Mouse (Mus musculus) adrenal gland, postnatal 25 days (tissue): ENCODE data around the gene Ntng2. TPM values are rescaled to one million over a fixed set of nuclear protein-coding genes. Genes with fewer than 3 reads are reported as not detected.

Source experiments
- DNase-seq: peaks from one replicate; pipeline ENCODE4 v3.0.0; 2021; ENCODE audit warnings: mixed read lengths
- total RNA-seq: library from RNA; stranded (reverse); gene quantifications from 2 replicates; pipeline ENCODE4 v1.2.3, GENCODE M21; 2021

Gene Ntng2
- total RNA-seq, 1 experiment from 2014 or later: 54.3 TPM

DNA sequence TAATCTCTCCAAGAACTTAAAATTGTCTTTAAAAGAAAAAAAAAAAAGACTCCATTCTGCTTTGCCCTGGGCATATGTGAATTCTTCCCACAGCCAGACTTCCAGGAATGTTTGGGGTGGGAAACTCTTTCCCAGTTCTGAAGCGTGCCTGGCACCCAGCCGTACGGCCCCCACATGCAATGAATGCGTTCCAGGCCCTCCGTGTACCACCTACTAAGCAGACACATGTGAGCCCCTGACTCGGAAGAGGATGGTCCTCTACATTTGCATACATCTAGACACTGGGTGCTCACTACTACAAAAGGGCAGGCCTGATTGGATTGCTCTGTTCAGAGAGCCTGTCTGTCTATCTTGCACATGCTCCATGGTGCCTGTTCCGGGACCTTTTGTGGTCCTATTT is 17.0 kb downstream of the Ntng2 start:
- DNase-seq: no peak

- no peak for DNase-seq
These were observed 17.8 kb downstream of the Ntng2 start for GRCm38 (mm10) chr2:29235026-29235425.

- no peak for DNase-seq
These were observed 18.8 kb downstream of the Ntng2 start for GRCm38 (mm10) chr2:29234002-29234401.

DNA sequence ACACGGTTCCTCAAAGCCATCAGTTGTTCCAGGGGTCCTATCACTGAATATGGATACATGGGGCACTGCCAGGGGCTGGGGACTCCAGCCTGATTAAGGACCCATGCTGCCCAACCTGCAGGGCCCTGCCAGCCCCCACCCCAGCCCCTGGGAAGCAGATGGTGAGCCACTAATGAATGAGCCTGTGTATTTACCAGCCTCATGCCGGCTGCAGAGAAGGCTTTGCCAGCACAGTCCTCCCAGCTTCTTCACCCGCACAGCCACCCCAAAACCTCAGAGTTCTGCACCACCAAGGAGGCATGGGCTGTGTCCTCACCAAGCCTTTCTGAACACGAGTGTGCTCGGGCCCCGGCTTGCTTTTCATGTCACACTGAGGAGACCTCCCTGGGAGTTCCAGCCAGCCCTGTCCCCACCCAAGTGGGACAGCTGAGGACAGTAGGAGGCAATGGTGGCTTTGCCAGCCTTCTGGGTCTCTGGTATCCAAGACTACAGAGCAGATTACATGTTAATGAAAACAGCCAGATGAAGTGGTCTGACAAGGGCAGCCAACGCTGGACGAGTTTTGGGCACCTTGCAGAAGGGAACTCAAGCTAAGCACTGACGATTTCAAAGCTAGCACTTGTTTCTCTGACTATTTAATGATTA is 22.5 kb downstream of the Ntng2 start:
- no peak for DNase-seq

DNA sequence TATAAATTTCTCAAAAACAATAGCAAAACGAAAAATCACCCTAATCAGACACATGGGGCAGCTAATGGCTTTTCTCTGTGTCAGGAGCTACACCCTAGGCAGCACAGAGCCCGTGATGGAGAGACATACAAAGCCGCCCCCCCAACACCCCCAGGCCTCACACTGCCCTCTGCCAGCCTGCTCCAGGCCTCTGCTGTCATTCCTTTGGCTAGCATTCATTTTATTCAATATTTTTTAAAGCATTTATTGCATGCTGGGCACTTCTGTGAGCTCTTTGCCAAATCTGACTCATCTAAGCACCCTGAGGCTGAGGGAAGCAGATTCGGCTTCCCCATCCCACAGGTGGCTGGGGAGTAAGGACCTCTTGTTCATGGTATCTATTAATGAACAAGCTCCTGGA is 26.1 kb downstream of the Ntng2 start:
- no peak for DNase-seq

GRCm38 (mm10) chr2:29223591-29224262 is 29.1 kb downstream of the Ntng2 start:
- no peak for DNase-seq

GRCm38 (mm10) chr2:29222302-29222701 is 30.5 kb downstream of the Ntng2 start:
- no peak for DNase-seq

DNA sequence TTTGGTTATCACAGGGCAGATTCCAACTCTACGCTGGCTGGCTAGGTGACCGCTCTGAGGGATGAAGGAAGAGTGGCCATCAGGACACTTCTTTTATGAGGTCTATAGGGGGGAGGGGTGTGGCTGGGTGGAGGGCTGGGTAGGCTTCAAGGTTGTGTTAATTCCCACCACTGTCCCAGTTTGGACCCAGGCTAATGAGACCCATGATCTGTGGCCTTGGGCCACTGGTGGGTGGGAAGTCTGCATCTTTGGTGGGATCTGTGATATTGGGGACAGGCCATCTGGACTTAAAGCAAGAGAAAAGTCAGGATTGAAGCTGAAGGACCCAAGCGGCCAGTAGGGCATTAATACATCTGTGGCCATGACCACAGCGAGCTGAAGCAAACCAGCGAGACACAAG is 34.0 kb downstream of the Ntng2 start:
- DNase-seq: no peak

DNA sequence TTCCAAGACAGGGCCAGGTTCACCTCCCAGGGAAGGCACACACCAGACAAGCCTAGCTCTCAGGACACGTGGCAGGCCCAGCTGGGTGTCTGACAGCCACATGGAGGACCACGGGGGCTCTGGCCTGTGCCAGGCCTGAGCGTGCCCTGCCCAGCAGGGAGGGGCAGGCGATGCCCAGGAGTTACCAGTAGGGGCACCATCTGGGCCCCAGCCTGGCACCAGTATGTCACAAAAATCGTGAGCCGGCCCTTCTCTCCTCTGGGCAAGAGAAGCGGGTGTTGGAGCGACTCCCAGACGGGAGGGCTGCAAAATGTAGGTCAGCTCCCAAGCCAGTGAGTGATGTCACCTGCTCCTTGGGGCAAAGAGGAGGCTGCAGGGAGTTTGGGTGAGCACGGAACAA is 34.9 kb downstream of the Ntng2 start:
- peak; percentile 81 for DNase-seq

- no peak for DNase-seq
These were observed 35.8 kb downstream of the Ntng2 start for GRCm38 (mm10) chr2:29217042-29217441.

GRCm38 (mm10) chr2:29216286-29217012 is 36.4 kb downstream of the Ntng2 start:
- DNase-seq: peak; percentile 53

GRCm38 (mm10) chr2:29206156-29206555 is 46.6 kb downstream of the Ntng2 start:
- no peak for DNase-seq

- no peak for DNase-seq
These were observed 51.4 kb downstream of the Ntng2 start for GRCm38 (mm10) chr2:29201223-29201955.

GRCm38 (mm10) chr2:29199909-29200308 is 52.9 kb downstream of the Ntng2 start:
- DNase-seq: peak; percentile 53

- DNase-seq: peak; percentile 52
These were observed 54.4 kb downstream of the Ntng2 start for GRCm38 (mm10) chr2:29198446-29198845.

DNA sequence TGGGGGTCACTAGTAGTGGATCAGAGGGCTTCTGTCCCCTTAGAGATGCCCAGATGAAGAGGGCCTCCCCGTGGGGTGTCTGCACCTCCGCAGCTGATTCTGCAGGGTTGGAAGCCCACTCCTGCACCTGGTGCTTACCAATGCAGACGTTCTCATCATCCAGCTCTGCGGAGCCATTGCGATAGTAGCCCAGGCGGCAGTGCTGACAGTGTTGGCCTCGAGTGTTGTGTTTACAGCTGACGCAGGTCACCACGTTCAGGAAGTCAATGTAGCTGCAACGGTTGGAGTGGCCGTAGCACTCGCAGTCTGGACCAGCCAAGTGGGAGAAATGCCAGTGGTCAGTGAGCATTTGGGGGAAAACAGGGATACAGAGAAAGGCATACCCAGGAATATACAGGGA is 56.0 kb downstream of the Ntng2 start:
- DNase-seq: no peak

DNA sequence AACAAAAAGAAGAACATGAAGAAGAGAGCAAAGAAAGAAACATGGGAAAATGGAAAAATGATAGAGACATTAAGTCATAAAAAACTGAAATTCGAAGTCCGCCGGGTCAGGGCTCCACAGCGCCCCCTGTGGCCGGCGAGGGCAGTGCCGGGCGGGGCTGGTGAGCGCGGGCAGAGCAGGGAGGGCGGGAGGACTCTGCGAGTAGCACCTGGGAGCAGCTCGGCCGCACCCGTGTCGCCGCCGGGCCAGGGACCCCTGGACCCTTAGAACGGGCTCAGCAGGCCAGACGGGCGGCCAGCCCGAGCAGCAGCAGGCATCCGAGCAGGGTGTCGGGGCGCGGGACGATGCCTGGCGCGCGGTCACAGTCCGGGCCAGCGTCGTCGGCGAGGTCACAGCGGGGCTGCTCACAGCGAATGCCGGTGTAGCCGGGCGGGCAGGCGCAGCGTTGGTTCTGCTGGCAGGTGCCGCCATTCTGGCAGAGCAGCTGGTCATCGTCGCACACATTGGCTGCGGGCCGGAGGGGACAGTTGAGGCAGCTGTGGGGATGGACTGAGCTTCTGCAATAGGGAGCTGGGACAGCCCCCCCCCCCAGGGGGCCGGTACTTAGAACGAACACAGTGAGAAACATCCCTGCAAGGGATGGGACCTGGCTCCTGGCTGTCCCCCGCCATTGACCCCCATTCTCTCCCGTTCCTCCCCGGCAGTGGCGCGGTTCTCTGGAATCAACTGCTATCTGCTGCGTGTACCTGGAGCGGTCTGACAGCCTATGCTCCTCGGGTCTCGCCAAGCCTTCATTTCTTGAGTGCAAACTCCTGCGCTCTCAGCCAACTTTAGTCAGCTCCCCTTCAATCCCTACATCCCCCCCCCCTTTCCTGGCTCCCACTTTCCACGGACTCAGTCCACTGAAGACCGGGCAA is 58.0 kb downstream of the Ntng2 start:
- DNase-seq: peak; percentile 86

DNA sequence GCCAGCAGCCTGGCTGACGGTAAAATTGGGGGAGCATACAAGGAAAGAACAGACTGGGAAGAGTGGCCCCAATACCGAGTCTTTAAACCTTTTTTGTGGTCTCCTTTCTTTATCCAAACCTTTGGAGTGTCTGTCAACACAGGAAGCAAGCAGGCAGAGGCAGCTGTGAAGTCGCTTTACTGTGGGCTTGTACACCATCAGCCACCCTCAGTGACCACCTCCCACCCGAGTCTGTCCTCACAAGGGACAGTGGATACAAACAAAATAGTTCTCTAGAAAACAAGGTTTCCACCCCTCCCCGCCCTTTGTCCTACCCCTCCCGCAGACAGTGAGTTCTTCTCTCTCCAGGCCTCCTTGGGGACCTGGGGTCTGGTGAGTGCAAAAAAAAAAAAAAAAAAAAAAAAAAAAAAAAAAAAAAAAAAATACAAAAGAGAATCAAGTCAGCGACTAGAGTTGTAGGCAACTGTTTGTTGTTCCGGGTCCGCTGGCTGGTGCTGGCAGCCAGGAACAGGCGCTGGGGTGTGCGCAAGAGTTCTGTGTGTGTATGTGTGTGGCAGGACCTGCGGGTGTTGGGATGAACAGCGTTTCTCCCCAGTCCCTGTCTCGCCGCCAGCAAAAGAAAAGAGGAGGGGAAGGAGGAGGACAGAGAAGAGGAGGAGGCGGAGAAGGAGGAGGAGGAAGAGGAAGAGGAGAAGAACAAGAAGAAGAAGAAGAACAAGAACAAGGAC is 58.8 kb downstream of the Ntng2 start:
- DNase-seq: no peak

- no peak for DNase-seq
These were observed 60.1 kb downstream of the Ntng2 start for GRCm38 (mm10) chr2:29192629-29193278.
